Mouse (Mus musculus) liver, postnatal 0 days (tissue): ENCODE results near the gene Defb45. TPM values are rescaled to one million over a fixed set of nuclear protein-coding genes. Genes with fewer than 3 reads are reported as not detected.

ENCODE experiments used
- ATAC-seq: fragments of 200-750 bp; cut with Nextera tagmentation; 2 replicates; pipeline ENCODE4 v1.8.0; 2017; ENCODE audit warnings: mild to moderate bottlenecking, moderate library complexity
- DNase-seq: peaks from one replicate; pipeline ENCODE4 v3.0.0-alpha.2; 2016
- H3K27ac ChIP-seq: fragments of 300-500 bp; sonication (generic); 2 replicates; pipeline ENCODE4 v1.5.1; 2014; ENCODE audit warnings: antibody characterized with exemption, moderate library complexity, mild to moderate bottlenecking, low read depth
- H3K27me3 ChIP-seq: fragments of 300-500 bp; sonication (generic); 2 replicates; pipeline ENCODE4 v1.6.1; 2014; ENCODE audit warnings: low read length, control low read depth, mixed read lengths; ENCODE audit not compliant: insufficient read depth
- H3K36me3 ChIP-seq: fragments of 300-500 bp; sonication (generic); replicated peaks from 2 replicates; pipeline ENCODE4 v1.6.1; 2014; ENCODE audit warnings: mild to moderate bottlenecking, control low read depth, low read length, moderate library complexity, mixed read lengths; ENCODE audit not compliant: insufficient read depth
- H3K4me1 ChIP-seq: fragments of 300-500 bp; sonication (generic); 2 replicates; pipeline ENCODE4 v1.6.1; 2014; ENCODE audit warnings: antibody characterized with exemption, mild to moderate bottlenecking, control low read depth; ENCODE audit not compliant: insufficient read depth
- H3K4me2 ChIP-seq: fragments of 300-500 bp; sonication (generic); 2 replicates; pipeline ENCODE4 v1.6.1; 2014; ENCODE audit warnings: low read depth, mild to moderate bottlenecking, low read length, moderate library complexity, mixed read lengths
- H3K4me3 ChIP-seq: fragments of 300-500 bp; sonication (generic); 2 replicates; pipeline ENCODE4 v1.5.1; 2014; ENCODE audit warnings: low read depth, low read length
- H3K9ac ChIP-seq: fragments of 300-500 bp; sonication (generic); replicated peaks from 2 replicates; pipeline ENCODE4 v1.6.1; 2014; ENCODE audit warnings: mild to moderate bottlenecking, moderate library complexity
- H3K9me3 ChIP-seq: fragments of 300-500 bp; sonication (generic); 2 replicates; pipeline ENCODE4 v1.6.1; 2016; ENCODE audit warnings: mild to moderate bottlenecking, control low read depth, low read length, mixed read lengths
- CTCF ChIP-seq: sonication (generic); IDR thresholded peaks from 2 replicates; pipeline ENCODE4 v1.5.1; 2016; ENCODE audit warnings: antibody characterized with exemption, low read depth
- EP300 ChIP-seq: IDR thresholded peaks from 2 replicates; pipeline ENCODE4 v1.6.1; 2016; ENCODE audit warnings: antibody characterized with exemption, low read depth, mild to moderate bottlenecking
- WGBS: fragments of 180-500 bp; shearing (Covaris S2); extraction: QIAGEN DNeasy Blood & Tissue Kit; methylation state at CpG from one replicate; pipeline ENCODE4 v1.1.7; 2014; ENCODE audit not compliant: insufficient replicate concordance; 5-methylcytosine and 5-hydroxymethylcytosine counted together
- polyA plus RNA-seq: library from polyadenylated mRNA; unstranded; fragments of >200 nt; fragmentation: Nextera tagmentation; extraction: Ambion mirVana; gene quantifications from 2 replicates; pipeline ENCODE4 v1.2.1, GENCODE M21; 2015

Gene Defb45
- polyA plus RNA-seq, 1 experiment from 2014 or later: not detected

DNA sequence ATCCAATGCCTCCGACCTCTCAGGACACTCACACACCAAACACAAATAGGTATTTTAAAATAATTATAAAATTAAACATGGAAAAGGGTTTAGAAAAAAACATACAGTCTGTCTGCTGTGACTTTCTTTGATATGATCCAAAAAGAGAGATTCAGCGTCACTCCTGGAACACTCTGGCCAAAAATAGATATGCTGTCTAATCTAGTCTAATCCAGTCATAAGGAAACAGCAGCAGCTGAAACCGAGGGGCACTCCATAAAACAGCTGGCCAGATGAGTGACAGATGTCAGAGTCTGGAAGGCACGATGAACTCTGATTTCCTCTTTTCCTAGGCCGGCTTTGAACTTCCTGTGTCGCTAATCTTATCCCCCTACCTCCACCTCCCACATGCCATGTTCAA lies 17.3 kb upstream of the Defb45 start:
- Histone ChIP-seq H3K27me3 (no peaks in the 10 kb centered on the region), H3K4me2 (no peak overlapping the region), H3K9me3 (no peaks in the 10 kb centered on the region), H3K27ac (no peak overlapping the region), H3K4me3 (no peak overlapping the region), H3K36me3 (no peaks in the 10 kb centered on the region), H3K4me1 (no peaks in the 10 kb centered on the region), H3K9ac (no peak overlapping the region)
- TF ChIP-seq CTCF (no peak), EP300 (no peak)
- ATAC-seq (no peak), DNase-seq (no peak)
- 45% methylated on average over 6 of the region's 6 CpGs for WGBS

DNA sequence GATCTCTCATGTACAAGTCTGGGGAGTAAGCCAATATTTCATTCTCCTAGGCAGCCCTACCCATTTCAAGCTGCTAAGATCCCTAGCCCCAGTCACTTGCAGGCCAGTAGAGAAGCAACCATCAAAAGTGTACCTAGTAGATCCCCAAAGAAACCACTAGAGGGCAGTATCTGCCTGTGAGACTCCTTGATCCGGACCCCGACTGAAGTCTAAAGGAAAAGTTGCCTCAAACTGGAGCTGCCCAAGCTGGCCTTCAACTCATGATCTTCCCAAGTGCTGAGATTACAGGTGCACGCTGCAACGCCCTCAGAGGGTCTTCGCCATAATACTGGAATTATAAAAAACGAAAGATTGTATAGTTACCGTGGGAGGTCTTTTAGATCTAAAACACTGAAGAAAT lies 16.4 kb upstream of the Defb45 start:
- DNase-seq: peak; percentile 37
- Histone ChIP-seq H3K27me3 (no peaks in the 10 kb centered on the region), H3K4me2 (no peak overlapping the region), H3K9ac (no peak overlapping the region), H3K36me3 (no peaks in the 10 kb centered on the region), H3K4me3 (no peak overlapping the region), H3K4me1 (no peaks in the 10 kb centered on the region), H3K27ac (no peak overlapping the region), H3K9me3 (no peaks in the 10 kb centered on the region)
- TF ChIP-seq CTCF (peak; percentile 89), EP300 (no peak)
- WGBS: 12% methylated on average over 7 of the region's 7 CpGs
- peak; percentile 56; the same call in 1 of the 2 replicates for ATAC-seq

DNA sequence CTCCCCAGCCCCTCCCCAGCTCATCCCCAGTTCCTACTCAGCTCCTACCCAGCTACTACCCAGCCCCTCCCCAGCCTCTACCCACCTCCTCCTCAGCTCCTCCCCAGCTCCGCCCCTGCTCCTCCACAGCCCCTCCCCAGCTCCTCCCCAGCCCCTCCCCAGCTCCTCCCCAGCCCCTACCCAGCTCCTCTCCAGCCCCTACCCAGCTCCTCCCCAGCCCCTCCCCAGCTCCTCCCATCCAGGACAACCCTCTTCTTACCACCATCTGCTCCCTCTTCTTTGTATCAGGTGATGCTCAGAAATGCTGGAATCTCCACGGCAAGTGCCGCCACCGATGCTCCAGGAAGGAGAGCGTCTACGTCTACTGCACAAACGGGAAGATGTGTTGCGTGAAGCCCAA lies 13.0 kb upstream of the Defb45 start:
- Histone ChIP-seq H3K9me3 (no peaks in the 10 kb centered on the region), H3K36me3 (no peaks in the 10 kb centered on the region), H3K4me2 (no peak overlapping the region), H3K4me1 (no peaks in the 10 kb centered on the region), H3K4me3 (no peak overlapping the region), H3K27me3 (no peaks in the 10 kb centered on the region), H3K27ac (no peak overlapping the region), H3K9ac (no peak overlapping the region)
- TF ChIP-seq EP300 (no peak), CTCF (no peak)
- DNase-seq (no peak), ATAC-seq (no peak)
- 44% methylated on average over 7 of the region's 8 CpGs for WGBS

DNA sequence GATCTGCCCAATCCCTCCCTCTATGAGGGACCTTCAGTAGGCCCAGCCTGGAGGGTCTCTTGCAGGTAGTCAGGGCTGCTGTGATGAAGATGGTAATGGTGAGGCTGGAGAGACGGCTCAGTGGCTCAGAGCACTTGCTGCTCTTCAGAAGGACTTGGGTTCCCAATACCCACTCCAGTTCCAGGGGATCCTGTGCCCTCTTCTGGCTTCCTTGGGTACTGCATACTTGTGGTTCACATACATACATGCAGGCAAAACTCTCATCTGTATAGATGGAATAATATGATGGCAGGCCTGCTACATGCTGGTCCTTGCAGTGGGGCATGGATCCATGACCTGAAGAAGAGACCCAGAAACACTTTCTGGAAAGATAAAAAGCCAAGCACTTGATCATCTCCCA lies 9.5 kb upstream of the Defb45 start:
- no peak overlapping the region for H3K27ac ChIP-seq
- whole genome bisulfite sequencing: 72% methylated on average over 1 of the region's 1 CpGs
- no peaks in the 10 kb centered on the region for H3K36me3 ChIP-seq
- no peaks in the 10 kb centered on the region for H3K4me1 ChIP-seq
- no peaks in the 10 kb centered on the region for H3K27me3 ChIP-seq
- no peak overlapping the region for H3K4me3 ChIP-seq
- H3K4me2 ChIP-seq: no peak overlapping the region
- ATAC-seq (no peak), DNase-seq (no peak)
- TF ChIP-seq EP300 (no peak), CTCF (peak; percentile 14; the same call in 1 of the 2 replicates)
- no peaks in the 10 kb centered on the region for H3K9me3 ChIP-seq
- H3K9ac ChIP-seq: no peak overlapping the region

- ATAC-seq (no peak), DNase-seq (no peak)
- Histone ChIP-seq H3K27me3 (no peaks in the 10 kb centered on the region), H3K27ac (no peak overlapping the region), H3K4me2 (no peak overlapping the region), H3K4me1 (no peaks in the 10 kb centered on the region), H3K36me3 (no peaks in the 10 kb centered on the region), H3K9ac (no peak overlapping the region), H3K9me3 (no peaks in the 10 kb centered on the region), H3K4me3 (no peak overlapping the region)
- 43% methylated on average over 6 of the region's 6 CpGs for WGBS
- no peak for TF ChIP-seq EP300
- TF ChIP-seq CTCF: no peak
Observed at GRCm38 (mm10) chr2:152607746-152608145, 8.5 kb upstream of the Defb45 start.

GRCm38 (mm10) chr2:152604057-152604456 lies 4.9 kb upstream of the Defb45 start, which contains the start of gene Defb36:
Gene Defb36, plus strand, starts transcription at chr2:152604327.
- Histone ChIP-seq H3K27ac (no peak within 1 kb of the TSS), H3K4me3 (no peak within 1 kb of the TSS), H3K27me3 (no peaks in the 10 kb centered on the region), H3K4me1 (no peaks in the 10 kb centered on the region), H3K9ac (no peak within 1 kb of the TSS), H3K9me3 (no peaks in the 10 kb centered on the region), H3K36me3 (no peaks in the 10 kb centered on the region), H3K4me2 (no peak within 1 kb of the TSS)
- TF ChIP-seq EP300: no peak
- peak; percentile 60 for TF ChIP-seq CTCF
- DNase-seq (peak; percentile 58), ATAC-seq (no peak)
- WGBS: 73% methylated on average over 15 of the region's 15 CpGs

- ATAC-seq (no peak), DNase-seq (no peak)
- no peak overlapping the region for H3K4me2 ChIP-seq
- H3K4me3 ChIP-seq: no peak overlapping the region
- TF ChIP-seq CTCF (peak; percentile 44), EP300 (no peak)
- no peaks in the 10 kb centered on the region for H3K4me1 ChIP-seq
- WGBS: 52% methylated on average over 4 of the region's 4 CpGs
- no peak overlapping the region for H3K9ac ChIP-seq
- H3K27ac ChIP-seq: no peak overlapping the region
- H3K9me3 ChIP-seq: no peaks in the 10 kb centered on the region
- H3K27me3 ChIP-seq: no peaks in the 10 kb centered on the region
- H3K36me3 ChIP-seq: no peaks in the 10 kb centered on the region
Observed at GRCm38 (mm10) chr2:152601275-152601960, 2.2 kb upstream of the Defb45 start.
